Mouse (Mus musculus): Measurements from ENCODE around the gene Lman1l. TPM values are rescaled to one million over a fixed set of nuclear protein-coding genes. Genes with fewer than 3 reads are reported as not detected.

The Lman1l gene
- 0.27 TPM for polyA plus RNA-seq (2017; shearing (Covaris generic))

DNA sequence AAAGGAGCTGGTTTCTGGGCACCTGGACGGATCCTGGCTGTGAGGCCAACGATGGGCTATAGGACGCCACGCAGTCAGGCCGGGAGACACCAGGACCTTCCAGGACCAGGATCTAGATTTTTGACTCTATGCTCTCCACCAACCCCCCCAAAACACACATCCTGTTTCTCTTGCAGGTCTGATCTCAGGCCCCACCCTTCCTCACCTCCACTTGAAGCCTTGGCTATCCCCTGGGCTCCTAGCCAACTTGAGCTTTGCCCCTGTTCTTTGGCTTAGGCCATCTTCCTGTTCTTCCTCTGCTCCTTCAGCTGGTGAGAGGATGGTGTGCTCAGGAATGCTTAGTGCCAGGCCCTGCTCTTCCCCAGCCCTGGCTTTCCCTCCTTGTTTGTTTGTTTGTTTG is at the start of gene Lman1l:
Gene Lman1l (minus strand): TSS at position 101 of the 400 bp plus-strand sequence.

DNA sequence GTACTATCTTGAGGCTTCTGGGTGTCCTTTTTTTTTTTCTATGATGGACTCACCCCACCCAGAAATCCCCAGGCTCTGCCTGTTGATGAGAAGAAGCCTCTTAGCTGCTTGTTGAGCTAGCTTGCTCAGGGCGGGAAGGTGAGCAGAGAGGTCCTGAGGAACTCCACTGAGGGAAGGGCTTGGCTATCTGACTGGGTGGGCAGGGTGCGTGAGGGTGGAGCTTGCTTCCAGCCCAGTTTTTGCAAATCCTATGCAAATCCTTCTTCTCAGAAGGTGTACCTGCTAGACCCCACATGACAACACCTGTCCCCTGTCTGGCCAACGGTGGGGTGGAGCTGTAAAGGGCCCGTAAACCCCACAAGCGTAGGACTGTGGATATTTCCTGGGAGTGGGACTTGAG is 32.7 kb upstream of the Lman1l start, which contains the start of gene Csk:
Gene Csk (minus strand): TSS at position 349 of the 400 bp plus-strand sequence.

DNA sequence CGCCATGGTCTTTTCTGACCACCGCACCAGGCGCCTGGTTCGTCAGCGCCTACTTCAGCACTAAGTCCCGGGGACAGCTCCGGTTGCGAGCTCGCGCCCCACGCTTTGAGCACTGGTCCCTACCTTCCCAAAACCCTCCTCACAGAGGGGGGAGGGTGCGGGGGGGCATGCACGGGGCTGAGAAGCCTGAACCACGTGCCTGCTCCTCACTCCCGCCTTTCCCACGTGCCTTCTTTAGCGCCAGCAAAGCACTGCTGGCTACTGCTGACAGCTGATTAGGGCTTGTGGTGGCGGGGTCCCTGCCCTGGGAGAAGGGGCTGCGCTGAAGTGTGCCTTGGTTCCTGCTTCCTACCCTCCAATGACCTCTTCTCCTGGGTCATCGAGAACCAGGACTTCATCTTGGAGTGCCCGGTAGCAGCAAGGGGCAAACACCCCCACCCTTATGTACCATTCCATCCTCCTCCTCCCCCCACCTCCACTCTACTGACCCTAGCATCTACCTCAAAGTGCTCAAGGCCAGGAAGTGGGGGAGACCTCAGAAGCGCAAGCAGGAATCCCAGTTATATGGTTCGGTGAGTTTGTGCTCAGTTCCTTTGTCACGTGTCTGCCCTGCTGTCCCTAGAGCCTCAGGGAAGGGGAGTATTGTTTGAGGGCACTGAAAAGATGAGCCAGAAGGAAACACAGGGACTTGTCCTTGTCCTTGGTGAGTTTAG is 14.3 kb downstream of the Lman1l start, which contains the start of gene Cplx3:
Gene Cplx3 (minus strand): TSS at position 143 of the 713 bp plus-strand sequence.

DNA sequence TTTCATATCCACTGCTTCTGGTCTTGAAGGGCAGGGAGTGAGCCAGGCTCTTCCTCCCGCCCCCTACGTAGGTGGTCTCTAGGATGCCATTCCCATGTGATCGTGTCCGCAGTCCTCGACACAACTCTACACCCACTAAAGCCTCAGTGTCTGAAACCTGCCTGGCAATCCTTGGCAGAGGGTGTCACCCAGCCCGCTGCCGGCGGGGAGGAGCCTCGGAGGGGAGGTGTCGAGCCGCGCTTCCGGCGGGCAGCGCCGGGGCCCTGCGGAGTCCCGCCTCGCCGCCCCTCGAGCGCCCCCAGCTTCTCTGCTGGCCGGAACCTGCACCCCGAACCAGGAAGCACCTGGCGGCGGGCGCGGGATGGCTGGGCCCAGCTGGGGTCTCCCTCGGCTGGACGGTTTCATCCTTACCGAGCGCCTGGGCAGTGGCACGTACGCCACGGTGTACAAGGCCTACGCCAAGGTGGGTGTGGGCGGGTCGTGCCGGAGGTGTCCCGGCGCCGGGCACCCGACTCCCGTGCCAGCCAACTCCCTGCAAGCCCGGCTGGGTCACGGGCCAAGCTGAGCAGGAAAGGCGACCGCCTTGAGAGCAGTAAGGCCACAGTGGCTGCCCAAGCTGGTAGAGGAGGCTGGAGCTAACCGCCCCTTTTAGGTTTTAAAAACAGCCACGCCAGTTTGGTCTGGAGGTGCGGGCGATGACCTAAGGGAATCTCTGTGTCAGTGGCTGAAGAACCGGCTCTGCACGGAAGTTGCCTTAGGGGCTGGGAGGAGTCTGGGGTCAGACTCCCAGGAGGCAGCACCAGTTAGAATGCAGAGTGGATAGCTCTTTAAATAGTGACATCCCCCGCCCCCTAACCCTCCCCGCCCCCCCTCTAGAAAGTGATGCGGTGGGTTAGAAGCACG is 31.1 kb downstream of the Lman1l start, which contains the start of gene Ulk3:
Gene Ulk3 (plus strand): TSS at position 229 of the 903 bp plus-strand sequence.

DNA sequence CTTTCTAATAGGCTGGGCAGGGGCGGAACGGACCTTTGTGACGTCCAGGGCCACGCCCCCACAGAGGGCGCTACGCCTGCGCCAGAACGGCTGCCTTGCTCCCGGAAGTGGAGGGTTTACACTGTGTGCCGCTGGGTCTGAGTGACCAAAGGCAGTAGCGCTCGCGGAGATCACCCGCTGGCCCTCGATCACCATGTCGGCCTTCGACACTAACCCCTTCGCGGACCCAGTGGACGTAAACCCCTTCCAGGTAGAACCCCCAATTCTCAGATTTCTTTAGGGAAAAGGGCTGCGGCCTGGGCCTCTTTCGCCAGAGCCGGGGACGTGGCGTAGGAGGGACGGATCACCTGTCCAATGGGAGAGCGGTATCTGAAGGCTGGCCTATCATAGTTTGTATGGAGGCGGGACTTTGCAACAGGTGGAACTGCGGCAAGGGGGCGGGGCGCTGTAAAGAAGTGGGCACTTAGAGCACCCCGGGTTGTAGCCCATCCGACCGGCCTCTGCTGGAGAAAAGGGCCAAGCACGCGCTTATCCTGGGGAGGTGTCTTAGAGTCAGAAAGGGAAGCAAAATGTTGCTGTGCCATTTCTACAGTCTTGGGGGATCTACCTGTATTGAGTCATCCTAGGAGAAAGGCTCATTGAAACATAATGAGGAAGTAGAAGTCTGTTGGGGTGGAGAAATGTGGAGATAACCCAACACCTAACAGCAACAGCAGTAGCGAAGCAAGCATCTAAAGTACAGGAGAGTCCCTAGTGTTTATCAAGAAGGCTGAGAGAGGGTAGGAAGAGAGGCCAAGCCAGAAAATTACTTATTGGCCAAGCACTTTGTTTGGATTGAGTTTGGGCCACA is 59.5 kb downstream of the Lman1l start, which contains the start of gene Scamp2:
Gene Scamp2 (plus strand): TSS at position 83 of the 850 bp plus-strand sequence.

Other genes with a start within 250 kb of the Lman1l start
- 143 TPM for gene Ppcdc, start 180.7 kb downstream of the Lman1l start, polyA plus RNA-seq (2017; shearing (Covaris generic))
- 0.23 TPM for gene Scamp5, start 152.7 kb downstream of the Lman1l start, polyA plus RNA-seq (2017; shearing (Covaris generic))
- 0.20 TPM for gene Rpp25, start 116.7 kb downstream of the Lman1l start, polyA plus RNA-seq (2017; shearing (Covaris generic))
- gene Cox5a, start 99.5 kb downstream of the Lman1l start, polyA plus RNA-seq (2017; shearing (Covaris generic)) = 232 TPM
- gene Fam219b, start 83.2 kb downstream of the Lman1l start, polyA plus RNA-seq (2017; shearing (Covaris generic)) = 11.1 TPM
- gene Mpi, start 68.0 kb downstream of the Lman1l start, polyA plus RNA-seq (2017; shearing (Covaris generic)) = 20.1 TPM
- gene Scamp2, start 59.8 kb downstream of the Lman1l start, polyA plus RNA-seq (2017; shearing (Covaris generic)) = 112 TPM
- 87.6 TPM for gene Ulk3, start 31.3 kb downstream of the Lman1l start, polyA plus RNA-seq (2017; shearing (Covaris generic))
- gene Cplx3, start 14.5 kb downstream of the Lman1l start, polyA plus RNA-seq (2017; shearing (Covaris generic)) = not detected
- 230 TPM for gene Csk, start 32.9 kb upstream of the Lman1l start, polyA plus RNA-seq (2017; shearing (Covaris generic))
- not detected for gene Cyp1a2, start 62.9 kb upstream of the Lman1l start, polyA plus RNA-seq (2017; shearing (Covaris generic))
- 0.24 TPM for gene Cyp1a1, start 67.2 kb upstream of the Lman1l start, polyA plus RNA-seq (2017; shearing (Covaris generic))
- 51.7 TPM for gene Edc3, start 87.8 kb upstream of the Lman1l start, polyA plus RNA-seq (2017; shearing (Covaris generic))
- 150 TPM for gene Clk3, start 145.1 kb upstream of the Lman1l start, polyA plus RNA-seq (2017; shearing (Covaris generic))
- gene Arid3b, start 216.0 kb upstream of the Lman1l start, polyA plus RNA-seq (2017; shearing (Covaris generic)) = 56.0 TPM

Data from activated CD4-positive, CD25-positive, alpha-beta regulatory T cell, adult 9 weeks (primary cell).